Mouse (Mus musculus) layer of hippocampus, postnatal 10 days (tissue): ENCODE measurements around the gene Catsperg1. TPM values are rescaled to one million over a fixed set of nuclear protein-coding genes. Genes with fewer than 3 reads are reported as not detected.

ENCODE experiments used
- DNase-seq, 2 experiments: peaks; one replicate each; pipeline ENCODE4 v3.0.0; 2021; ENCODE audit warnings: low spot score in 2 of 2
- total RNA-seq, 2 experiments: library from RNA; stranded (reverse); gene quantifications; 2 replicates each; pipeline ENCODE4 v1.2.3; 2021

Catsperg1 gene
- total RNA-seq, 2 experiments from 2014 or later: 2.5 to 2.9 TPM

GRCm38 (mm10) chr7:29170755-29171561, 42.9 kb downstream of the Catsperg1 start:
- peak in 1 of 2 experiments; percentile 38 for DNase-seq

GRCm38 (mm10) chr7:29170066-29170754, 43.6 kb downstream of the Catsperg1 start, which contains the start of the genes Ggn and Spred3:
TSS of gene Ggn (plus strand) at chr7:29170210.
TSS of gene Spred3 (minus strand) at chr7:29170411.
- DNase-seq: peak; percentile 57 to 61

- DNase-seq: peak; percentile 86 to 87
Measured at GRCm38 (mm10) chr7:29169231-29170065, 44.4 kb downstream of the Catsperg1 start.

GRCm38 (mm10) chr7:29168791-29169230, 45.0 kb downstream of the Catsperg1 start:
- DNase-seq: peak; percentile 56 to 72

GRCm38 (mm10) chr7:29168121-29168695, 45.6 kb downstream of the Catsperg1 start:
- no peak for DNase-seq

- no peak for DNase-seq
Measured at GRCm38 (mm10) chr7:29167656-29168055, 46.2 kb downstream of the Catsperg1 start.

GRCm38 (mm10) chr7:29162750-29163525, 50.9 kb downstream of the Catsperg1 start:
- no peak for DNase-seq

GRCm38 (mm10) chr7:29162294-29162693, 51.5 kb downstream of the Catsperg1 start:
- no peak for DNase-seq

- no peak for DNase-seq
Measured at GRCm38 (mm10) chr7:29158264-29158663, 55.6 kb downstream of the Catsperg1 start.

GRCm38 (mm10) chr7:29155838-29156782, 57.7 kb downstream of the Catsperg1 start, which contains the start of gene Fam98c:
TSS of gene Fam98c (minus strand) at chr7:29156234.
- peak; percentile 77 to 87 for DNase-seq

- peak; percentile 87 to 93 for DNase-seq
Measured at GRCm38 (mm10) chr7:29155196-29155837, 58.5 kb downstream of the Catsperg1 start.

- no peak for DNase-seq
Measured at GRCm38 (mm10) chr7:29154018-29154720, 59.7 kb downstream of the Catsperg1 start.

GRCm38 (mm10) chr7:29151486-29151885, 62.3 kb downstream of the Catsperg1 start:
- DNase-seq: no peak

GRCm38 (mm10) chr7:29148771-29149170, 65.1 kb downstream of the Catsperg1 start:
- DNase-seq: no peak

- no peak for DNase-seq
Measured at GRCm38 (mm10) chr7:29146625-29147367, 67.0 kb downstream of the Catsperg1 start.

- no peak for DNase-seq
Measured at GRCm38 (mm10) chr7:29144006-29144405, 69.8 kb downstream of the Catsperg1 start.

- no peak for DNase-seq
Measured at GRCm38 (mm10) chr7:29141416-29141815, 72.4 kb downstream of the Catsperg1 start.
